Mouse (Mus musculus) megakaryocyte, embryonic 14.5 days (primary cell): ENCODE results near the gene Ppp2r5d.

Experiments used
- FLI1 ChIP-seq: IDR thresholded peaks from 2 replicates; pipeline ENCODE4 v1.6.1; 2012; ENCODE audit warnings: low read length, inconsistent platforms, mixed read lengths
- GATA1 ChIP-seq: IDR thresholded peaks from 3 replicates; pipeline ENCODE4 v1.6.1; 2012; ENCODE audit warnings: mixed read lengths, low read length, inconsistent platforms, borderline replicate concordance

GRCm38 (mm10) chr17:46703971-46704886 is 682 bp downstream of the Ppp2r5d start:
- TF ChIP-seq GATA1 (no peak), FLI1 (no peak)
